Mouse (Mus musculus) Patski (cell line): ENCODE results near the gene Fam69b. TPM values are rescaled to one million over a fixed set of nuclear protein-coding genes. Genes with fewer than 3 reads are reported as not detected.

Experiments
- ATAC-seq: fragments of 100-300 bp; one replicate; pipeline ENCODE4 v1.8.0; 2021
- CTCF ChIA-PET: fragments of 350-600 bp; sonication (Branson Sonifier 250); formaldehyde crosslinking; loops from one replicate; lab custom pipeline; 2022; ENCODE audit warnings: inconsistent platforms; lab: Charles Lee
- POLR2A ChIA-PET: fragments of 350-600 bp; sonication (Branson Sonifier 250); formaldehyde crosslinking; loops from one replicate; lab custom pipeline; 2022; ENCODE audit warnings: antibody characterized with exemption, inconsistent platforms; lab: Charles Lee
- DNase-seq: peaks from one replicate; pipeline ENCODE4 v3.0.0-alpha.2; 2011; ENCODE audit warnings: low read depth, low spot score
- H3K27me3 ChIP-seq: fragments of 371-371 bp; one replicate; pipeline ENCODE4 v1.5.1; 2021
- CTCF ChIP-seq: fragments of 100-300 bp; IDR thresholded peaks from one replicate; pipeline ENCODE4 v1.5.1; 2021
- in situ Hi-C: fragments of 300-500 bp; cut with MboI; formaldehyde crosslinking; loops from 3 replicates; pipeline ENCODE4 v1.11.1; 2018; ENCODE audit warnings: low pct_unique_long_range_greater_than_20kb, mixed read lengths
- polyA plus RNA-seq: library from polyadenylated mRNA; unstranded; gene quantifications from one replicate; pipeline ENCODE4 v1.2.3, GENCODE M21; 2021

The Fam69b gene
- polyA plus RNA-seq, 1 experiment from 2014 or later, result 57.3 TPM

- no peak for DNase-seq
- TF ChIP-seq CTCF, result no peak
- POLR2A ChIA-PET, result no interaction called here
These were observed 19.5 kb upstream of the Fam69b start for GRCm38 (mm10) chr2:26608781-26609180.

GRCm38 (mm10) chr2:26609261-26609661 lies 19.0 kb upstream of the Fam69b start:
- ATAC-seq, result no peak
- ChIA-PET CTCF (interaction anchor here (0.9 kb wide), 1 partner anchor 297 kb away, joined by 3 read pairs; no protein-coding TSS in a partner anchor), POLR2A (no interaction called here)
- no peak for DNase-seq
- H3K27me3 ChIP-seq, result no peaks in the 10 kb centered on the region
- in situ Hi-C loops, result no loop called here
- TF ChIP-seq CTCF, result no peak

More at GRCm38 (mm10) chr2:26608781-26609180, 19.5 kb upstream of the Fam69b start:
- in situ Hi-C loops, result no loop called here
- no peak for ATAC-seq
- no peaks in the 10 kb centered on the region for H3K27me3 ChIP-seq
- CTCF ChIA-PET, result no interaction called here

- DNase-seq (no peak), ATAC-seq (no peak)
- ChIA-PET CTCF (interaction anchor here (0.8 to 0.9 kb wide), 2 partner anchors 19 to 296 kb away, joined by 3 read pairs; no protein-coding TSS in a partner anchor), POLR2A (no interaction called here)
- in situ Hi-C loops, result no loop called here
- no peaks in the 10 kb centered on the region for H3K27me3 ChIP-seq
- TF ChIP-seq CTCF, result no peak
These were observed 17.7 kb upstream of the Fam69b start for GRCm38 (mm10) chr2:26610526-26610925.

GRCm38 (mm10) chr2:26611054-26611453 lies 17.2 kb upstream of the Fam69b start:
- POLR2A ChIA-PET, result interaction anchor here (0.6 kb wide), 3 partner anchors 18 to 1089 kb away, joined by 3 to 6 read pairs (median 3); no protein-coding TSS in a partner anchor
- no peak for TF ChIP-seq CTCF
- in situ Hi-C loops, result no loop called here
- CTCF ChIA-PET, result no interaction called here
- ATAC-seq (no peak), DNase-seq (no peak)
- H3K27me3 ChIP-seq, result no peaks in the 10 kb centered on the region

GRCm38 (mm10) chr2:26611896-26612295 lies 16.4 kb upstream of the Fam69b start:
- ATAC-seq (no peak), DNase-seq (no peak)
- in situ Hi-C loops, result no loop called here
- ChIA-PET POLR2A (no interaction called here), CTCF (no interaction called here)
- no peak for TF ChIP-seq CTCF
- H3K27me3 ChIP-seq, result no peaks in the 10 kb centered on the region

- ChIA-PET CTCF (no interaction called here), POLR2A (no interaction called here)
- DNase-seq (no peak), ATAC-seq (no peak)
- no peaks in the 10 kb centered on the region for H3K27me3 ChIP-seq
- no peak for TF ChIP-seq CTCF
- in situ Hi-C loops, result no loop called here
These were observed 13.4 kb upstream of the Fam69b start for GRCm38 (mm10) chr2:26614903-26615302.

DNA sequence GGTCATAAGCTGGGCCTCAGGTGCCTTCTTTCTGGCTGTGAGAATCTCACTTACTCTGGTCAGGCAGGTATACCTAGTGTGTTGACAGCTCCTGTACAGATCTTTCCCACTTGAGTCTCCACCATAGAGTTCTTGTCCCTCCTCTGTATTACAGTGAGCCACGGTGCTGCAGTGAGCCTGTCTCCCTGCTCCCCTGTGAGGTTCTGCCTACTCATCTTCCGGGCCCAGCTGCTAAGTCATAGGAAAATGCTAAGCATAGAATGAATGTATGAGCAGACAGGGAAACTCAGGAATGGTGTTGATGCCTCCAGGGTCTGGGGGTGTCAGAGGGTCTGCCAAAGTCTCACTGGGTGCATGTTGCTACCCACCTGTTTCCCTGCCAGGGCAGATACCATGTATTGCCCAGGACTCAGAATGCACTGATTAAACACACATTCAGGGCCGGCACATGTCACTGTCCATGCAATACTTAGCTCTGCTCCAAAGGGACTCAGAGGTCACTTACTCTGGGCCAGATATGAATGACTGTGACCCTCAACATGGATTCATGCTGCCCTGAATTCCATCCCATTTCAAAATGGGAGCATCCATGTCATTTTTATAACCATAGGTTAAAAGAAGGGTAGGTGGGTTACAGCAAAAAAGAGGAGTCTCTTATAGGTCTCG lies 12.7 kb upstream of the Fam69b start:
- ChIA-PET CTCF (no interaction called here), POLR2A (no interaction called here)
- no peak for TF ChIP-seq CTCF
- ATAC-seq, result no peak
- H3K27me3 ChIP-seq, result no peaks in the 10 kb centered on the region
- in situ Hi-C loops, result no loop called here
- DNase-seq, result no peak

DNA sequence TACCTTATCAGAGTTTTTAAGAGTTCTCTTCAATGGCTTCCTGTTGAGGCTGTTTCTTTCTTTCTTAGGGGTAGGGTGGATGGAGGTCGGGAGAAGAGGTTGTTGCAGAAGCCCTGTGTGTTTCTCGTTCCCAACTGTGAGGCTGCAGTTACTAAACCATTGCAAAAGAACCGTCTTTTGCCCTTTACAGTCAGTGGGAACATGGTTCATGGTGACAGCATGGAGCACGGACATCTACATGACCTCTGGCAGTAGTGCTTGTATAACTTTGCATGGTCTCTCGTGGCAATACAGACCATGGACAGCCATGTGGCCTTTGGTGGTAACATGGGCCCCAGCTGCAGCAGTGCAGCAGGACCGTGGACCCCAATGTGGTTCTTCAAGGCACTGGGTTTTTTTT lies 10.9 kb upstream of the Fam69b start:
- ATAC-seq, result no peak
- no peak for TF ChIP-seq CTCF
- H3K27me3 ChIP-seq, result no peaks in the 10 kb centered on the region
- POLR2A ChIA-PET, result no interaction called here
- DNase-seq, result no peak
- in situ Hi-C loops, result no loop called here
- CTCF ChIA-PET, result no interaction called here

DNA sequence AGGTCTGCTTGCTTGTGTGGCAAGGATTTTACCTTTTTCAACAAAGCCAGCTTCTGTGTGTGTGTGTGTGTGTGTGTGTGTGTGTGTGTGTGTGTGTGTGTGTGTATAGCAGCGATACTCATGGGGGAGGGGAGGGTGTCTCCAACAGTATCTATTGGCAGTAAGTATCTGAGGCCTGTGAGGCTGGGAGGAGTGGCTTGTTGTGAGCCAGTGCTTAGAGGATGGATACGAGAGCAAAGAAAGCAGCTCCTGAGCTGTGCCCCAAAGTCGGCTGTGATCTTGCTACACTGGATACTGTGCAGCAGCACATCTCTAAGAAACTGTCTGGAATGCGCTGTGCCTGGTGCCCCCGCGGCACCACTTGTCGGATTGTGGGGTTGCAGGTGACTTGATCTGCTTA lies 10.3 kb upstream of the Fam69b start:
- ATAC-seq, result no peak
- no peaks in the 10 kb centered on the region for H3K27me3 ChIP-seq
- CTCF ChIA-PET, result no interaction called here
- no peak for DNase-seq
- in situ Hi-C loops, result no loop called here
- no peak for TF ChIP-seq CTCF
- POLR2A ChIA-PET, result no interaction called here

DNA sequence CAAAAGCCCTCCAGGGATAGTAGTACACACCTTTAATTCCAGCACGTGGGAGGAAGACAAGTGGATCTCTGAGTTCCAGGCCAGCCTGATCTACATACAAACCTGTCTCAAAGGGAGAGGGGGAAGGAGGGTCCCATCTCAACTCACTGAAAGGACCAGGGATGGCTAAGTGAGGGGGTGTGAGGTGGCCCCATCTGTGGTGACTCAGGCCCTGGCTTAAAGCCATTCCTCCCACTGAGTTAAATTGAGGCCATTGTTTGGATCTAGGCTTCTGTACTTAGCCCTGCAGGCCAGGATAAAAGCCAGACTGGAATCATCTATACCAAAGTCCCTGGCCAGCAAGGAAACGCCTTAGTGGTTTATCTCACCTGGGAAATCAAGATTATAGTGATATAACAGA lies 7.0 kb upstream of the Fam69b start:
- in situ Hi-C loops, result no loop called here
- ATAC-seq, result no peak
- TF ChIP-seq CTCF, result no peak
- no peak for DNase-seq
- no peaks in the 10 kb centered on the region for H3K27me3 ChIP-seq
- CTCF ChIA-PET, result no interaction called here
- POLR2A ChIA-PET, result no interaction called here

GRCm38 (mm10) chr2:26622984-26623383 lies 5.3 kb upstream of the Fam69b start:
- TF ChIP-seq CTCF, result no peak
- in situ Hi-C loops, result no loop called here
- CTCF ChIA-PET, result no interaction called here
- no peaks in the 10 kb centered on the region for H3K27me3 ChIP-seq
- DNase-seq, result no peak
- ATAC-seq, result no peak
- POLR2A ChIA-PET, result no interaction called here

DNA sequence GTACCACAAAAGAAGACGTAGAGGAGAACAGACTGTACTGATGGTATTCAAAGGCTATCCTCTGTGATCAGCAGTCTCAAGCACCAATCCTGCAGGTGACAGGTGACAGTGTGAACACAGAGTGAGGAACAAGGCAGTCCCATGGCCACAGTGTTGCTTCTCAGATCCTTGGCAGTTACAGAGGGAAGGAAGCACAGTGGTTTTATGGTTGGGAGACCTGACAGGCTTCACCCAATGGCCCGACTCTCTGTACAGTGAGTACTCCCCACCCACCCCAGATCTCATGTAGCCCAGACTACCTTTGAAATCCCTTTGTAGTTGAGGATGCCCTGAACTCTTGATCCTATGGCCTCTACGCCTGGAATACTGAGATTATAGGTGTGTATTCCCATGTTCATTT lies 2.8 kb upstream of the Fam69b start:
- DNase-seq (no peak), ATAC-seq (no peak)
- TF ChIP-seq CTCF, result no peak
- H3K27me3 ChIP-seq, result no peaks in the 10 kb centered on the region
- in situ Hi-C loops, result loop anchor here (25.0 kb wide), 1 partner anchor 787 kb away; no protein-coding TSS in a partner anchor
- CTCF ChIA-PET, result interaction anchor here (1.3 kb wide), 1 partner anchor 32 kb away, joined by 3 read pairs; no protein-coding TSS in a partner anchor
- POLR2A ChIA-PET, result no interaction called here
